Mouse (Mus musculus) R1 (cell line): Measurements from ENCODE around the gene Ccdc136.

Source experiments
- DNase-seq: peaks from one replicate; pipeline ENCODE4 v3.0.0-alpha.2; 2018; ENCODE audit warnings: low read depth, low spot score

The Ccdc136 gene

DNA sequence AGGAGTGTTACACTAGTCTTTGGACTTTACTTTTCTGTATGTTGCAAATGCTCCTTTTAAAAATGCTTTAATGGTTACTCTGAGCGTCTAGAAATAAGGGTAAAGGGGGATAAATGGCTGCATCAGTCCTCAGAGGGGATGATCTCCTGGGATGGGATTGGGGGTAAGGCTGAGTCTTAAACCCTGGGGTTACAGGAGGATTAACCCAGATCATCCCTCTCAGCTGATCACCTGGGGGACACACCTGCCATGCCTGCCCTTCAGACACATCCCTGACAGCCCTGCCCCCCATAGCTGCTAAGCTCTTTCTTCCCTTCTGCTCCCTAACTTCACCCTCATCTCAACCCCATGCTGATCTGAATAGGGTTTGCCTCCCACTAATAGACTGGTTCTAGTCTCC, 1.8 kb upstream of the Ccdc136 start:
- no peak for DNase-seq

DNA sequence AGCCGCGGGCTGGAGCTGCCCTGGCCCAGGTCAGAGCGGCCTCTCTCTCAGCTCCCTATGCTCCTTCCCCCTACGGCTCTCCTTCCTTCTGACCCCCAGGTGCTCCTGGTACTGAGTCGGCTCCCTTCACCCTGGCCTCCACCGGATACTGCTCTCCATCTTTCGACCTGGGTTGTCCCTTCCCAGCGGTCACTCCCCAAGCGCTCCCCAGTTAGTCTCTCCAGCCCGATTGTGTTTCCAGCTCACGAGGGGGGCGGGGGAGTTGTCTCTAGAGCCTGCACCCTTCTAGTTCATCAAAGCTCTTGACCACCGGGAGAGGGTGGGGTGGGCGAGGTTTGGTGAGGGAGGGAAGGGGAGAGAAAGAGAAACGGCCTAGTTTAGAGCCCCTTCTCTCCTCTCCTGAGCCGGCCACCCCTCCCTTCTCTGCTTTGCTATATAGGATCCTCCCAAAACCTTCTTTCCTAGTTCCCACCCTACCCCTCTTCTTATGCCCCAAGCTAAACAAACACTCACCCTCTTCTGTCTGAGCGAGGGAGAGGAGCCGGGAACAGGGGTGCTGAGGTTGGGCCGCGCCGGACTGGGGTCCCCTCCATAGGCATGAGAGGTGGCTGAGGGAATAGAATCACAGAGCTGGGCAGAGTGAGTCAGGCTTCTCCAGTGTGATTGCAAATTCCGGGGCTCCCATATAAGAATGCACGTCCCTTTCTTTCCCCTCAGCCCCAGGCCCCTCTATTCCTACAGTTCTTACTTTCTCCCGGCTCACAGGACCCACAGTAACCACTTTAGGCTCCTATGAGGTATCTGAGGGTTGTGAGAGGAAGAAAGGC, 818 bp downstream of the Ccdc136 start:
- DNase-seq = peak; percentile 14

DNA sequence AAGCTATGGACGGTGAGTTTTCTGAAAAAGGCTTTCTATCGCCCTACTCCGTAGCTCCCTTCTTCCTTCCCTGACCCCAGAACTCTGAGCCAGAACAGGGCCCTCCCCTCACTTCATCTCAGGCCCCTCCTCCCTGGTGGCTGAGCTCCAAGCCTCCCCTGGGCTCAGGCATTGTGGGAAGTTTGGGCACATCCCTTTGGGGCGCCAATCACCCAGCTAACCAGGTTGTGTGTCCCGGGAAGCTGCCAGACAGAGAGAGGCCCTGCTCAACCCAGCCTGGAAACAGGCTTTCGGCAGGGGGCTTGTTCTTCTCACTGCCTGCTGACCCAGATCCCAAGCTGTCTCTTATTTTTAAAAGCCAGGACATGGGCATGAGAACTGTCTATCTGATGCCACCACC, 1.5 kb downstream of the Ccdc136 start:
- peak; percentile 52 for DNase-seq

DNA sequence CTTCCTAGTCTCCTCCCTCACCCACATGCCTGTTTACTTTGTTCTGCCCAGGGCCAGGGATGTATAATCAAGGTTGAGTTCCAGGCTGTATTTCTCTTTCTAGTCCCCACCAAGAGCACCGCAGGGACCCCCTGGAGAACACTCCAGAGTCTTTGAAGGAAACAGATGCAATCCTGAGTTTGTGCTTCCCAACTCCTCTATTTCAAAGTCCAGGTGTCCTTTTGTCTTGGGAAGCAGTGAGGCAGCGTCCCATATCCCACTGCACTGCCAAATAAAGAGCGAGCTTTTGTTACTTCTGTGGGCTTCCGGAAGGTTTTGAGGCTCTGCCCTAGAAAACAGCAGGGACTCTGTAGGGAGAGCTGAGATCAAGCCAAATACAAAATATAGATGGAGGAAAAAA, 3.7 kb downstream of the Ccdc136 start:
- DNase-seq = peak; percentile 96

DNA sequence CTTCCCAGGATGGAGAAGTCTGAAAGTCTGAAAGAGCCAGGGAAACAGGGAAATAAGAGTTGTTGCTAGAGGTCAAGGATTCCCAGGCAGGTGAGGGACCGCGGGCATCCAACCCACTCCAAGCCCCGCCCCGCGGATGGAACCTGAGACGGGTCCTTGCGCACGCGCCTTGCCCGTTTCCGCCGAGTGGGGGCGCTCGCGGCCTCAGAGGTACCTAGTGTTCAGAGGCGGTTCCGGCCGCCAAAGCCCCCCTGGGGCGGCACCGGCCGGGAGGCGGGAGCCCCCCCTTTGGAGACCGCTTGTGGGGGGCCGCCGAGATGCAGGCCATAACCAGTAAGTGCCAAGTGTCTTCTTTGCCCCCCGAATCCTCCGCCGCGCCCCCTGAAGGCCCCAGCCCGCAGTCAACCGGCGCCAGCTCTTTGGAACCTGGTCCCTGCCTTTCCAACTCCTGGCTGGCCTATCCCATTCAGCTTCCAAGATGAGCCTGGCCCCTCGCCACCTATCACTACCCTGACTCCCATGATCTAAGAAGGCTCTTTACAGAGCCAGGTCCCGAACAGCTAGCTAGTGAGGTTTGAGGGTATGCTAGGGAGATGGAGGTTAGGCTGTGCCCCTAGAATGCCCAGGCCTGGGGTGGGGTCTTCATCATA, 6.7 kb downstream of the Ccdc136 start:
- peak; percentile 83 for DNase-seq

DNA sequence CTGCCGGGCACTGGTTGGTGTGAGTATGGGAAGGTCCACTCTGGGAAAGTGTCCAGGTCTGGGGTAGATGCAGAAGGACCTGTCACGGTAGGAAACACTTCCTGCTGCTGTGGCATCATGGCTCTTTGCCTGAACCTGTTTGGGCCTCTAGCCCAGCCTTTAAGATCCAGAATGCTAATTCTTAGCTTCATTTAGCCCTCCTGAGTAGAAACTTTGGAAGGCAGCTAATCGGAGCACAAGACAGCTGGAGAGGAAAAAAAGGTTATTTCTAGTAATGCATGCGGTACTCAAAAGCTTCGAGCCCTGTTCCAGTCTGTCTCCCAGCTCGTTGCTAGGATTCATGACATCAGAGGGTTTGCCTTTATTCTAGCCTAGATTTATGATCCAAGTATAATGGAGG, 10.3 kb downstream of the Ccdc136 start:
- DNase-seq = no peak

DNA sequence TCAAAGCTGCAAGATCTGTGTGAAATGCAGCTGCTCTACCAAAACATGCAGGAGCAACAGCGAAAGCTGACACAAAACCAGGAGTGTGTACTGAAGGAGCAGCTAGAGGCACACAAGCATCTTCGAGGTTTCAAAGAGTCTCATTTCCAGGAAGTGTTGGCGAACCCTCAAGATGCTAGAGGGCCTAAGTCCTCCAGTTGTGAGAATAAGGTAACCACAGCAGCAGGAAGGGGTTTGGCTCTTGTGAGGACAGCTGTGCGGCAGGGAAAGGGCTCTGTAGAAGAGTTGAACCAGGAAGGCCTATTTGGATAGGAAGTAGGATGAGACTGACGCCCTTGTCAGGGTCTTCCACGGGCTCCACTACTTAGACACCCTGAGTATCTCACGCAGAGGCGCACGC, 19.3 kb downstream of the Ccdc136 start:
- no peak for DNase-seq

DNA sequence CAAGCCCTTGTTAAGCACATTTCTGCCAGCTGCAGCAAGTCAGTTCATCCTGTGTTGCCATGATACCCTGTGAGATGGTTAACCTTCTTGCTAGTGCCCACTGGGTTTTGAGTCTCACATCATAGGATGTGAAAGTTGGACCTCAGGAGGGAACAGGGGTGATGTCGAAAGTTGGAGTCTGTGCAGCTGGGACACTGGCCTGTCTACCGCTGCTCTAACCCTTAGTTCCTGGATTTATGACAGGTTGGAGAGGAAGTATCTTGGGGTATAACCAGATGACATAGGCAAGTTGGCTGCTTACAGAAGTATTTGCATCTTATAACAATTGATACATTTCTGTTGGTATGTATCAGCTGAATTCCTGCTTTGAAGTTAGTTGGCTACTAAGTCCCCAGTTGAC, 24.5 kb downstream of the Ccdc136 start:
- DNase-seq = no peak

DNA sequence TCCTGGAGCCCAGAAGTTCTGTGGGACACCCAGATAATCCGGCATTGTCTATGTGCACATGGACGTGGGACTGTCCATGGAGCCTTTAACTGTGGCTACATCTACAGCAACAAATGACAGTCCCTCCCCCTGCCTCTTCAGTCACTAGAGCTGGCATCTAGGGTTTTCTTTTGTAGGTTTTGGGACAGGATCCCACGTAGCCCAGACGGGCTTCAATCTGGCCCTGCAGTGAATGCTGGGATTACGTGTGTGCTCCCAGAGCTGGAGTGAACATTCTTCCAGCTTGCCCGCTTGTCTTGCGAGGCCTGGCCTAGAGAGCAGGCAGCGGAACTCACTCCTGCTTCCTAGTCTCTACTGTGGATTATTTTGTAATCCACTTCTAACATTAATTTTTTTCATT, 29.0 kb downstream of the Ccdc136 start:
- DNase-seq = no peak

DNA sequence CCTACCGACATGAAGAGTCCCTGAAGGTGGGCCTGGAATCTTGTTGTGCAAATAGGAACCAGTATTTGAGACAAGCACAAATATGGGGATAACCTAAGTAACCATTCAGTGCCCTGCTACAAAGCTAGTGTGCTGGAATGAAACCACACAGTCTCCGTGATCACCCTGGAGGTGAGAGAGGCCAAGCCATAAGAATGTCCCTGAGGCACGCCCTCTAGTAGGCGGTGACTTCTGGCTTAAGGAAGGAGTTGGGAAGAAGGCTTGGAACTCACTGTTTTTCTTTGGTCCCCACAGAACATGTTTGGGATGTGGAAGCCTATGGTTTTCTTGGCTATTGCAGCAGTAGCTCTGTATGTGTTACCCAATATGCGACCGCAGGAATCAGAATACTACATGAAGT, 30.2 kb downstream of the Ccdc136 start:
- DNase-seq = peak; percentile 52

DNA sequence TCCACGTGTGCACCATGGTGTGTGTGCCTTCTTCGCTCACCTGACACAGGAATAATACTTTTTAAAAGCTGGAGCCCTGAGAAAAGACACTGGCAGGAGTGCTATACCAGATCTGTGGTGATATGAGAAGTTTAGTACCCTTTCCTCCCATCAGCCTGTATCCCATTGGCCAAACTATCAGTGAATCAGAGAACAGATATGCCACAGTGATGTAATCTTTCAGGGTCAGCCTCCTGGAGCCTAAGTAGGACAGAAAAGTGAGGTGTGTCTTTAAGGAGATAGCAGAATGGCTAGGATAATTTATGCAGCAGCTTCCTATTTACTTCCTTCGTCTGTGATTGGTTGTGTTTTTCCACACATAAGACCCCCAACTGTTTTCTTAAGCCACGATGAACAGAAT, 32.1 kb downstream of the Ccdc136 start:
- no peak for DNase-seq

DNA sequence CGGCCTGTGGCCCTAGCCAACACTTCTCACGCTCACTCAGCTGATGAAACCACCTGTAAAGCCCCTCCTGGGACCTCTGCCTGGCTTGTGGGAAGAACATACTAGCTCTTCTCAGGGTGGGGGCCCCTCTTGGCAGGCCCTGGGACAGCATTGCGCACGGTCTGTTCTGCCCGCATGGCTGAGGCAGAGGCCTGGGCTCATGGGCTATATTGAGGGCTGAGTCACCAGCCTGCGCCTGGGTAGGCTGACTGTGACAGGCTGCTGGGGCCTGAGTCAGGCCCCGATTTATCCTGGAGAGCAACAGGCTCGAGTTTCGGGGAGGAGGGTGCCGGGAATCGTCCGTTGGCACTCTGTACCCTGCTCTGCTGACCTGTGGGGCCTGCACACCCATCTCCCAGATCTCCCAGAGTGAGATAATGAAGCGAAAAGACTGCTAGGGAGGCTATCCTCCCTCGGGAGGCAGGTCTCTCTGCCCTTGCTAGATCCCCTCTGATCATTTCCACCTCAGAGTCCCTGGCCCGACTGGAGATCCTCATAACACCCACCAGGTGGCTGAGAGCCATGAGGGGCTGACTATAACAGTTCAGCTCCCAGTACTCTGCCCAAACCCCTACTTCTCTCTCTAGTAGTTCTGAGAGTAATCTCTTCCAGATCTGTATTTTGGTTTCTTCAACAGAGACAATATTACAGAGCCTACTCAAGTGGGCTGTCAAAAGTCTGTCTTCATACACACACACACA, 34.7 kb downstream of the Ccdc136 start:
- DNase-seq = peak; percentile 37

DNA sequence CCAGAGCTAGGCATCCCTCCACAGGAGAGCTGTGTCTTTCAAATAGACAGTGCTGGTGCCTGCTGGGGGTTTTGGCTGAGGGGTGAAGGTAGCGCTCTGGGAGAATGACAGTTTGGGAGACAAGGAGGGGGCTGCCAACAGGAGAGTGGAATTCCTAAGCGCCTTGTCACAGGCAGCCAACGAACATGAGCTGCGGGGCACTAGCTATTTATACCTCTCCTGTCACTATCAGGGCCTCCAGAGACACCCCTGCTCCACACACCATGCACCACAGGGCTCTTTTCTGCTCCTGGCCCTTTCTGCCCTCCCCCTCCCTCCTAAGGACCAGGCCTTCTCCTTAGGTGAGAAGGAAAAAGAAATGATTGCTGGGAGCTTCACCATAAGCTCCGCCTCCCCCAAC, 35.4 kb downstream of the Ccdc136 start:
- no peak for DNase-seq

DNA sequence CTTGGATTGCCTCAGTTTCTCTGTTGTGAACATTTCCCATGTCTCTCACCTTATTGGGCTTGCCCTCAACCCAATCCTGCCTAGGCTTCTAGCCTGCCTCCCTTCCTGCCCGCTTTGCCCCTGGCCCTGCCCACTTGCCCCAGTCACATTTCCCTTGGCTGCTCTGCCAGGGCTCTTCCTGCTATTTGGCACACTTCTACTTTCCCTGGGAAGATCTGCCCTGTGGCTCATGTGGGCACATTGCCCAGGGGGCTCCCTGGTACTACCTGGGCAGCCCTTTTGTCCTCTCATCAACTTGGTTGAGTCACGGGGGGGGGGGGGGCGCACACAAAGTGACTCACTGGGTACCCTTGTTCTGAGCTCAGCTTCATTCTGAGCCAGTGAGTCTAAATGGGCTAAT, 36.0 kb downstream of the Ccdc136 start:
- DNase-seq = no peak

DNA sequence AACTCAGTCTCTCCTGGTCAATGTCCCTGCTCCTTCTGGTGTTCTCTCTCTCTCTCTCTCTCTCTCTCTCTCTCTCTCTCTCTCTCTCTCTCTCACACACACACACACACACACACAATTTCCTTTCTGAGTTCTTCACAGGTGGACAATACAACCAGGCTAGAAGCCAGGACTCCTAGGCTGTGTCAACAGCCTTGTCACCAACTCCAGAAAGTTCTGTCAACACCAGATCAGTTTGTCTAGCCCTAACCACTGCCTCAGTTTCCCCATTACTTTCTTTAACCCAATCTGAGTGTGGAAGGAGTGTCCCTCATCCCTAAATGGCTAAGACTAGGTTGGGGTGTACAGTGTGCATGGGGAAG, 36.5 kb downstream of the Ccdc136 start:
- DNase-seq = no peak

DNA sequence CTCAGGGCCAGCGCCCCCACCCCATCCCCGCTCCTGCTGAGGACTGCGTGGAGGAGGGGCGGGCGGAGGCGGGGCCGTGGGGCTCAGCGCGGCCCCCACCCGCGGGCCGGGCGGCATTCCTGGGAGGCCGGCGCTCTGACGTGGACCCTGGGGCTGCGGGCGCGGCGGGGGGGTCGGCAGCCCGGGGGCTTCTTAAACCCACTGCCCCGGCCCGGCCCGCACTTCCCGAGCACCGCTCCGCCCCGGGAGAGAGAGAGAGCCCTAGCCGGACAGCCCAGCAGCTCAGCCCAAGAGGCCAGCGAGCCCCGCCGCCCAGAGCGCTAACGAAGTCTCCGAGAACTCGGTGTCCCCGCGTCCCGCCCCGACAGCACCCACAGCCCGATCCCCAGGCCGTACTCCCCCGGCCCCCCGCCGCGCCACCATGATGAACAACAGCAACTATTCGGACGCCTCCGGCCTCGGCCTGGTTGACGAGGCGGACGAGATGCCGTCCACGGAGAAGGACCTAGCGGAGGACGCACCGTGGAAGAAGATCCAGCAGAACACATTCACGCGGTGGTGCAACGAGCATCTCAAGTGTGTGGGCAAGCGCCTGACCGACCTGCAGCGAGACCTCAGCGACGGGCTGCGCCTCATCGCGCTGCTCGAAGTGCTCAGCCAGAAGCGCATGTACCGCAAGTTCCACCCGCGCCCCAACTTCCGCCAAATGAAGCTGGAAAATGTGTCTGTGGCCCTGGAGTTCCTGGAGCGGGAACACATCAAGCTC, 37.1 kb downstream of the Ccdc136 start, which contains the start of gene Flnc:
TSS of gene Flnc (plus strand) at position 219 of the 766 bp plus-strand sequence.
- peak; percentile 28 for DNase-seq

DNA sequence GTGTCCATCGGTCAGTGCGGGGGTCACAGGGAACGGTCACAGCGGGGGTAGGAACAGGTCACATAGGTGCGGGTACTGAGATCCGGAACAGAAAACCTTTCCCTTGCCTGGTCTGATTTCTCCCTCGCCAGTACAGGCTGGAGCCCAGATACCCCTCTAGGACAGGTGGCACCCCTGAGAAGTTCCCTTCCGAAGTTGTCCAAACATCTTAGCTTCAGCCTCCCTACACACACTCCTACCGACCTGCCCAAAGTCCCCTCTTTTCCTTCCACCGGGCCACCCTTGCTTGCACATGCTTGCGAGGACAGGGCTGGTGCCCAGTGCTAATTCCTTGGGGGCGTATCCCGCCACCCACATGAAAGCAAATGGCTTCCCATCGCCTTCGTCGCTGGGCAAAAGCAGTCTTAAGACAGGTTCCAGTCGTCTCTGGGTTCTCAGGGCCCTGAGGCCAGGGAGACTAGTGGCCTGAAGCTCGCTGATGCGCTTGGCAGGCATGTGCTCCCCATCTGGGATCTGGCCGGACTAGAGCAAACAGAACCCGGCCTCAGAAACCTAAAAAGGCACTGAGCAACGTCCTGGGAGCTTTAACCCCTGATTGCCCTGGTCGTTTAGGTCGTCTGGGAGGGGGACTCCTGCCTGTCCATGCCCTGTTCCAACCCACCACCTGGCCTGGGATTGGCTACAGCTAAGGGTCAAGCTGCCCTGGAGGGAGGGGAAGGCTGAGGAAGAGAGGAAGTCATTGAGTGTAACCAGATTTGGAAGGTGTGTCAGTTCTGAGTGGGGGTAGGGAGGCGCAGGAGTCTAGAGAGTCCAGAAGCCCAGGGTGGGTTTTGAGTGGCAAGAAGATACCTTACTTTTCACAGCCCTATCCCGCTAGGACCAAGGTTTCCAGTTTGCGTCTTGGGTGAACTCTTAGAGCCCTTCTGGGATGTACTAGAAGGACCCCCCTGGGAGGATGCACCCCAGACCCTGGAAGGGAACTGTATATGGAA, 38.0 kb downstream of the Ccdc136 start:
- DNase-seq = peak; percentile 36

DNA sequence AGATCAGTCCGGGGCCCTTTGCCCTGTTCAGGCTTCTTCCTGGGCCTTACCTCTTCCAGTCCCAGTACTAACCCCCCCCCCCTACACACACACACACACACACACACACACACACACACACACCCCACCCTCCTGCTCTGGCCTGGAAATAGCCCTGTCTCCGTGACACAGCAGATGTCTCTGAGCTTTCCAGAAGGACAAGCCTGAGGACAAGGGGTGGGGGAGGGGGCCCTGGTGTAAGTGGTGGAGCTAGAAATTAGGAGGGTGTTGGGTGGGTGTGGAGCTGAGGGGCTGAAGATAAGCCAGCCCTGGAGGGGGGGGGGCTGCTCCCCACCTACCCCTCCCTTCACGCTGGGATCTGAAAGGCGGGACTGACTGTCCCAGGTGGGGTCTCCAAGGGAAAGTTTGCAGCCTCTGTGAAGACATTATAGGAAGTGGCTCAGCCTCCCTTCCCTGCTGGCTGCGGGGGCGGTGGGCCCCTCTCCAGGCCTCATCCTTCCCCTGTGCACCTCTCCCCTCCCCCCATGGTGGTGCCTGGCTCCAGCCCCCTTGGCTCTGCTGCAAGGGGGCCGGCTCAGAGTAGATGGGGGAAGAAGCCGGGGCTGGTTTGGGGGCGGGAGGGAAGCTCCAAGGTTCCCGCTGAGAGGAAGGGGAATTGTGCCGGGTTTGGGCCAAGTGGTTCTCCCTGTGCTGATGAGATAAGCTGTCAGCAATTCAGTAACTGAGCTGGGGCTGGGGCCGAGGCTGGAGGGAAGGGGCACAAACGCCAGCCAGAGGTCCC, 39.0 kb downstream of the Ccdc136 start:
- peak; percentile 72 for DNase-seq

DNA sequence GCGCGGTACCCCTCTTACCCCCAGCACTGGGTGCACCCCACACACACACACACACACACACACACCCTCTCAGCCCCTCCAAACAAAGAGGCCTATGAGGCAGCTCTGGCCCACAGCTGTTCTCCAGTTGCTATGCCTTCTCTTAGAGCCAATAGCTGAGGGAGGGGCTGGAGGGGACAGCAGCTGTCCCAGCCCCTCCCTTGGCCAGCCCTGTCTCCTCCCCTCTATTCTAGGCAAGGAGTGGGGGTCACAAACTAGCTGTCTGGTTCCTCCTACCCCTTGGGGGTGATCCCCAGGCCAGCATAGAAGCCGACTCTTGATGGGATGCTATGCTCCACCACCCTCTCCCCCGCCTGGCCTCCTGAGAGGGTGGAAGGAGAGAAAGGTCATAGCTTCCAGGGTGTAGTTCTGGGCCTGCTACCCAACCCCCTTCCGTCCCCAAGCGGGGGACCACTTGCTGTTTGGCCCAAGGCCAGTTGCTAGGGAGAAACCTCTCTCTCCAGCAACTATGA, 39.9 kb downstream of the Ccdc136 start:
- DNase-seq = peak; percentile 44
